Mouse (Mus musculus): ENCODE results near the gene Ddx50.

DNA sequence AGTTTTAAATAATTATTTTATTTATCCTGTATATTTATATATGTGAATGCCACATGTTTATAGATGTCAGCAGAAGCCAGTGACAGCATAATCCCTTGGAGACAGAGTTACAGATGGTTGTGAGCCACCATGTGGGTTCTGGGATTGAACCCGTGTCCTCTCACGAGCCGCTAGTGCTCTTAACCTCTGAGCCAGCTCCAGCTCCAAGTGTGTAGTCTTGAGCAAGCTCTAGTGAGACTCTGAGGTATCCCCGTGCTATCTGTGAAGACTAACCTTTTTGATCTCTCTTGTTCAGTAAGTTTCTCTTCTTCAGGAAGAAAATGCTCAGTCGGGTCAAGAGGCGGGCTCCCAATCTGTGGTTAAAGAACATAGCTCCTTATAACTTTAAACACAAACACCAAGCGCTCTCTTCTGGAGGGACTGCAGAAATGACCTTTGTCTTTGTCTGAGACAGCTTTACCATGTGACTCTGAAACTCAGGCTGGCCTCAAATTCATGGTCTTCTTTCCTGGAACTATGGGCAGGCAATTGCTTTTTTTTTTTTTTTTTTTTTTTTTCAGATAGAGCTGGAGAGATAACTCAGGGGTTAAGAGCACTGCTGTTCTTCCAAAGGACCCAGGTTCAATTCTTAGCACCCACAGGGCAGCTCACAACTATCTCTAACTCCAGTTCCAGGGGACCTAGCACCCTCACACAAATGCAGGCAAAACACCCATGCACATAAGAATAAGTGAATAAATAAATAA is 80.7 kb downstream of the Ddx50 start:
- TF ChIP-seq CTCF (IDR thresholded peaks at IDR 0.05; ENCODE audit: low read depth) (no peak), EP300 (IDR thresholded peaks at IDR 0.05; ENCODE audit: low read depth) (no peak)
